Mouse (Mus musculus) c-Kit-positive CD71-negative TER-119-negative erythroid progenitor cells, embryonic 14.5 days (primary cell): ENCODE measurements around the gene Syce3.

Source experiments
- DNase-seq: peaks from one replicate; pipeline ENCODE4 v3.0.0-alpha.2; 2013; ENCODE audit warnings: low read depth

The Syce3 gene

GRCm38 (mm10) chr15:89372536-89372935 lies 37.8 kb downstream of the Syce3 start:
- no peak for DNase-seq

GRCm38 (mm10) chr15:89372068-89372467 lies 38.2 kb downstream of the Syce3 start:
- no peak for DNase-seq

GRCm38 (mm10) chr15:89365141-89365551 lies 45.2 kb downstream of the Syce3 start:
- no peak for DNase-seq

GRCm38 (mm10) chr15:89363051-89363450 lies 47.3 kb downstream of the Syce3 start:
- DNase-seq: no peak

GRCm38 (mm10) chr15:89358784-89359183 lies 51.5 kb downstream of the Syce3 start:
- DNase-seq: no peak

GRCm38 (mm10) chr15:89356372-89356771 lies 53.9 kb downstream of the Syce3 start:
- peak; percentile 86 for DNase-seq

GRCm38 (mm10) chr15:89355241-89356187 lies 54.8 kb downstream of the Syce3 start, which contains the start of the genes Lmf2 and Ncaph2:
Gene Lmf2 (minus strand): TSS chr15:89355659.
Gene Ncaph2 (plus strand): TSS chr15:89355719.
- DNase-seq: peak; percentile 96

GRCm38 (mm10) chr15:89354455-89354854 lies 55.8 kb downstream of the Syce3 start:
- DNase-seq: no peak

- DNase-seq: no peak
These were observed 56.5 kb downstream of the Syce3 start for GRCm38 (mm10) chr15:89353837-89354236.

GRCm38 (mm10) chr15:89352795-89353194 lies 57.5 kb downstream of the Syce3 start:
- no peak for DNase-seq

GRCm38 (mm10) chr15:89352054-89352453 lies 58.2 kb downstream of the Syce3 start:
- DNase-seq: no peak

- DNase-seq: no peak
These were observed 59.0 kb downstream of the Syce3 start for GRCm38 (mm10) chr15:89351302-89351701.

- DNase-seq: no peak
These were observed 59.9 kb downstream of the Syce3 start for GRCm38 (mm10) chr15:89350447-89350846.

GRCm38 (mm10) chr15:89343325-89343724 lies 67.0 kb downstream of the Syce3 start:
- no peak for DNase-seq

GRCm38 (mm10) chr15:89341678-89342077 lies 68.6 kb downstream of the Syce3 start:
- DNase-seq: no peak
